Mouse (Mus musculus) cerebellum, adult 9-11 months (tissue): ENCODE data around the gene Adgrf4.

Experiments
- DNase-seq: peaks from one replicate; pipeline ENCODE4 v3.0.0; 2022

Gene Adgrf4

GRCm38 (mm10) chr17:42692136-42692535 lies at the start of gene Adgrf4:
Gene Adgrf4 (minus strand): TSS chr17:42692284.
- DNase-seq, result no peak

- no peak for DNase-seq
These were observed 49.7 kb upstream of the Adgrf4 start, which contains the start of gene Adgrf2 for GRCm38 (mm10) chr17:42741801-42742217. Gene Adgrf2 (minus strand): TSS chr17:42742179.

- no peak for DNase-seq
These were observed 46.7 kb upstream of the Adgrf4 start for GRCm38 (mm10) chr17:42738794-42739193.

DNA sequence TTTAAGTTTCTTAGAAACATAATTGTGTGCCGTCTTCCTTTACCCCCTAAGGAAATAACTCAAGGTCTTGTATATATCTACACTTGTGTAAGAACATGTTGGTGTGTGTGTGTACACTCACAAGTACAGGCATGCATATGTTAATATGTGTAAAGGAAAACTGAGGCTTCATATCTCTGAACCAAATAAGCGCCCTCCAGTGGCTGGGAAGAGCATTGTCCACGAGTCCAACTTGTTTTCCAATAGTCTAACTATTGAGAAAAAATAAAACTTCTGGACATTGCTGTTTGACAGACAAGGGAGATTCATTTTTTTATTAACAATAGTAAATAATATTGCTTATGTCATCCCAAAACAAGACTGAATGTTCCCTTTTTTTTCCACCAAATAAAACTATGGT lies 25.1 kb upstream of the Adgrf4 start:
- DNase-seq, result no peak

GRCm38 (mm10) chr17:42714991-42715390 lies 22.9 kb upstream of the Adgrf4 start:
- DNase-seq, result no peak

DNA sequence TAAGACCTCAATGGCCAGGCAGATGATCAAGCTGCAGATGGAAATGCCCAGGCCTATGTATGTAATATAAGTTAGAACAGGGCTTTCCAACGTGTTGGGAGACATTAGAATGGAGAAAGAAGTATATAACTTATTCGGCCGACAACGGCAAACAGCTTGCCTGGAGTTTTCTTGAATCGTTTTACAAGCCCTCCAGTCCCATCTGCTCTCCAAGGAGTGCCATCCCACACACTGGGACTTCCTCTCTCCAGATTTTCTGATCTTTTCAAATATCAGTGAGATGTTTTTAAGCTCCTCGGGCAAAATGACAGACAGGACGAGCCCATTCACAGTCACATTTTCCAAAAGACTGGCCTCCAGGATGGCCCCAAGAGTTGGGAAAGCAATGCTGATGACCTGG lies 18.6 kb upstream of the Adgrf4 start:
- no peak for DNase-seq

DNA sequence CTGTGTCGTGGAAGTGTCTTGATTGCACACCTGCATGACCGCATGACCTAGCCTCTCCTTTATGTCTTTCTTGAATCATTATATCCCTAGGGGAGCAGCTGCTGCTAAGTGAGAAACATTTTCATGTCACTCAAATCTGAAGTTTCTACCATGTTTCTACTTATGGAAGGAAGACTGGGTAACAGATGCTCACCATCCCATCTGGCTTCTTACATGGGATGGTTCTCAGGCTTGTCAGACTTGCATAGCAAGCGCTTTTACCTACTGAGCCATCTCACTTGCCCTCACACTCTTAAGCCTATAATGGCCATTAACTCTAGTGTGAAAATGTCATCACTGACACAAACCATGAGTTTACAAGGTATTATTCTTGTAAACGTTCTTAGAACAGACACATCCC lies 13.5 kb upstream of the Adgrf4 start:
- DNase-seq, result no peak

GRCm38 (mm10) chr17:42702198-42702597 lies 10.1 kb upstream of the Adgrf4 start:
- DNase-seq, result no peak

- DNase-seq, result no peak
These were observed 2.6 kb upstream of the Adgrf4 start for GRCm38 (mm10) chr17:42694730-42695129.

GRCm38 (mm10) chr17:42690531-42690930 lies 1.6 kb downstream of the Adgrf4 start:
- DNase-seq, result no peak

DNA sequence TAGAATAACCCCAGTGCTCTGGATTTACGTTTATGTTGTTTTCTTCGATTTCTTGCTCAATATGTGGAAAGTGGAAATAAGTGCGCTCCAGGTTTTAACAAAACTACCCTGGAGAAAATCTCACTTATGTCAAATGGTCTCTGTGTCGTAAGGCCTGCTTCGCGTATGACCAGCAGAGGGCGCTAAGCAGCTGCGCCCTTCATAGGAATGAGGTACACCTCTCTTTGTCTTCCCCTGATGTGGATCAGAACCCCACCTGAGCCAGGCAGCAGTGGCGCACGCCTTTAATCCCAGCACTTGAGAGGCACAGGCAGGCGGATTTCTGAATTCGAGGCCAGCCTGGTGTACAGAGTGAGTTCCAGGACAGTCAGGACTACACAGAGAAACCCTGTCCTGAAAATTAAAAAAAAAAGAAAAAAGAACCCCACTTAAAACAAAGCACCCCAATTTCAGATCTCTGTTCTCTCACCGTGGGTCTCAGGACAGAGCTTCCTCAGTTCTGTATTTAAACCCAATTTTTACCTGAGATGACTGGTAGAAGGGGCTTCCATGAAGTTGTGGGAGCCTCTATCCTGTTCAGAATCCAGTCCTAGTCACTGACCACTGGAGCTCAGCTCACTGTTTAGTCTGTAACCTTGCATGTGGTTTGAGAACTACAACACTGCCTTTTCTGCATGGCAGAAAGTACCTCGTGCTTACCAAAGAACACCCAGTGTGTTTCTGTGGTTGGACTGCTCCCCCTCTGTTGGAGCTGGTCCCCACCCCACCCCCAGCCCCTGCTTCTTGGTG lies 33.3 kb downstream of the Adgrf4 start:
- no peak for DNase-seq

DNA sequence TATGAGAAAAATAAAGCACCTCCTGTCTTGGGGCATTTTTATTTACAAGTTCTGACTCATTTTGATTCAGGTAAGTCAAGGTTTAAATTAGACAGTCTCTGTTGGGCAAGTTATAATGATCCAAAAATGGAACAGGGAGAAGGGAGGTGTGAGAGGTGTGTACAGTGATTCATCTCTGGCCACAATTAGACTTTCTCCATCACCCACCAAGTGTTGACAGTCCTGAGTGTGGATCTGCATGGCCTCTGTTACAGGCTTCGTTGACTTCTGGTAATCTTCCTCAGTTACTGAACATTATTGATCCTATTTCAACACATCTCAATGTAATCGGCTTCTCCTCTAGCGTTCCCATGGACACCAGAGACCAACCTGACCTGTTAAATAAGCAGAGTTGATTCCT lies 48.7 kb downstream of the Adgrf4 start:
- no peak for DNase-seq

GRCm38 (mm10) chr17:42630206-42630605 lies 61.9 kb downstream of the Adgrf4 start:
- DNase-seq, result no peak

DNA sequence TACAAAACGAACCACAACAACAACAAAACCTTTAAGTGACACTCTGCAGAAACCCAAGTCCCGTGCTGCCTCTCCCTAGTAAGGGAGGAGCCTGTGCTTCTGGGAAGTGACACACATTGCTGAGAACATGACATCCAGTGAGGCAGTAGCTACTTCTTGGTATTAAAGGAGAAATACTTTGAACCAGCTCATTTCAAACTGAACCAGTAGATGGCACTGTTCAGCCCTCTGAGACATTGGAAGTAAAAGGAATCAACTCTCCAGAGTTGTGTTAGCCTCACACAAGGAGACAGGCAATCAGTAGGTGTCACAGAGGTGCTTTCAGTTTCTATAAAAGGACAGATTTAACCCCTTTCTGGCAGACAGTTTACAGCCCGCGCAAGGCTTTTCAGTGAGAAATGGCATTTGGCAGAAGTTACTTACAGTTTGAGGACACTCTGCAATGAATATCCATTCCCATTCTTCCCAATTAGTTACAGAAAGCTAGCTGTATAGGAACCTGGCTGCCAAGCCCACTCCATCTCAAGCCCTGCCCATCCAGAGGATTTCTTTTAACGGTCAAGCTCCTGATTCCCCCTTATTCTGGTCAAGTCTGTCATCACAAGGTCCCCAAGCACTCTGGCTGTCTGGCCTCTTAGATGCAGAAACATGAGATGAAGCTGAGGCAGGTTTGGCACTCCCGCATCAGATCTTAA lies 78.9 kb downstream of the Adgrf4 start:
- peak; percentile 9 for DNase-seq

DNA sequence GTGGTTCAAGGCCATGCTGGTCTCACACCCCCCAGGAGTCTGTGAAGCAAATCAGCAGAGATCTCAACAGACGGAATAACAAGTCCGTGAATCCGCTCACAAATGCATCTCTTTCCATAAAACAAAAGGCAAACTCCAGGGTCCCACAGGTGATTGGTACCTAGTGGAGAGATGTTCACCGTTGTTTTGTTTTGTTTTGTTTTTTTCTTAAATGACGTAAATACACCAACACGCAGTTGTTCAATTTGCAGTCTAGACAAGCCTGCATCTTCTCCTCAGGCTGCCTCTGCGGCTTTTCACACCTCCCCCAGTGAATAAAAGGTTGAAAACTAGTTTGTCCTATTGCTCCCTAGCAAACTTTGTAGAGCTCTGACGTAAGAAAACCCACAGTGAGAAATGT lies 80.8 kb downstream of the Adgrf4 start, which contains the start of gene Opn5:
Gene Opn5, minus strand, starts transcription at position 101 of the 400 bp plus-strand sequence.
- DNase-seq, result no peak

- no peak for DNase-seq
These were observed 83.8 kb downstream of the Adgrf4 start for GRCm38 (mm10) chr17:42608270-42608669.
